Mouse (Mus musculus) R1 (cell line): ENCODE measurements around the gene Spata18.

Experiments
- DNase-seq: peaks from one replicate; pipeline ENCODE4 v3.0.0-alpha.2; 2018; ENCODE audit warnings: low read depth, low spot score

Gene Spata18

DNA sequence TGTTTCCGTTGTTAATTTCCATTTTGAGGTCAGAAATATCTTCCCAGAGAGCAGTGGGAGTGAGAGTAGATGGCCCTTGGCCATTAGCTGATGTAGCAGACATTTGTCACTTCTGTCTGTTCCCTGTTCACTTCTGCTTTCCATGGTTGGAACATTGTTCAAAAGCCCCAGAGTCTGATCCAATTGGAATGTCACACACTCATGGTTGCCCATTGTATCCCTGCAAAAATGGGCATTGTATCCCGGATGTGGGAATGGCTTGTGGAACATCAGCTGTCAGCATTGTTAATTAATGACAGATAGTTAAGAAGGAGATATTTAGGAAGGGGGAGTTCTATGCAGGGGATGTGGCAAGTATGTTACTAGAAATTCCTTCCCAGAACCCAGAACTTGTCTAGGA lies 65.8 kb downstream of the Spata18 start:
- DNase-seq, result no peak

- no peak for DNase-seq
These were observed 70.6 kb downstream of the Spata18 start for GRCm38 (mm10) chr5:73721682-73722282.

DNA sequence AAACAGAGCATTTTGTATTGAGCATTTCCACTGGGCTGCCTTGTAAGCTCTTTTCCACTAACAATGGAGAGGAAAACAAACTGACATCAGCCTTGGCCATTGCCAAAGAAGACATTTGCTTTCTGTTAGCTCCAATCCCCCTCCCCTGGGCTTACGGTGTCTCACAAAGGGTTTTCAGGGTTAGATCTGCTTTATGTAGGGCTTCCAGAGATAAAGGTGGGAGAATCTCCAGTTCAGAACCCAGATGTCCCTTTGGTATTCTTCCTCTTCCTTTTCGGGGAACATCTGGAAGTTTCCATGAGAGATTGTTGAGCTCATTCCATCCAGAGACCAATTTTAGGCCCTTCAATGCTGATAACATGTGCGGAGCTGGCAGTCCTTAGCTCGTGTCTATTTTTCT lies 74.8 kb downstream of the Spata18 start:
- no peak for DNase-seq

DNA sequence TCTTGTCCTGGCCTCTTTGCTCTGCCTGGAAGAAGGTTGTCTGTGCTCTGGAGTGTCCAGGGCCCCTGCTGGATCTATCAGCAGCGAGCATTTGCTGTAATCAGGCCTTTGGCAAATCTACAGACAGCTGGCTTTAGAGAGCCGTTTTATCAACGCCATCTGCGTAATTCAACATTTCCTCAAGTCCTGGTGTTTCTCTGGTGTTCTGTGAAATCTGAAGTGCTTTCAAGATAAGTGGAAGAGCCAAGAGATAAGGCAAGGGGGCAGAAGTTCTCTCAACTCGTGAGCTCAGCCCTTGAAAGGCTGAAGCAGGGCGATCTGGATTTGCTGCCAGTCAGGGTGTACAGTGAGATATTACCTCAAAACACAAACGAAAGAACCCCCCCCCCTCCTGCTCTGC lies 77.5 kb downstream of the Spata18 start:
- no peak for DNase-seq
